Mouse (Mus musculus): Measurements from ENCODE around the gene Tgtp2.
"Not testable (repeated sequence)": the region's sequence is repeated elsewhere in the genome, so short reads cannot be mapped to it uniquely, and the experiment has no call there.

Tgtp2 gene

GRCm38 (mm10) chr11:49063713-49064469 lies at the start of gene Tgtp2:
Gene Tgtp2 (minus strand): TSS chr11:49064206.
- not testable (repeated sequence) for DNase-seq (ENCODE audit: low spot score in 2 of 2)

GRCm38 (mm10) chr11:49112624-49113219 lies 48.7 kb upstream of the Tgtp2 start:
- DNase-seq (ENCODE audit: low spot score in 2 of 2), result no peak

GRCm38 (mm10) chr11:49111000-49111399 lies 47.0 kb upstream of the Tgtp2 start:
- DNase-seq (ENCODE audit: low spot score in 2 of 2), result no peak

- DNase-seq (ENCODE audit: low spot score in 2 of 2), result no peak
These were observed 44.8 kb upstream of the Tgtp2 start for GRCm38 (mm10) chr11:49108833-49109232.

- no peak for DNase-seq (ENCODE audit: low spot score in 2 of 2)
These were observed 43.9 kb upstream of the Tgtp2 start for GRCm38 (mm10) chr11:49107650-49108537.

GRCm38 (mm10) chr11:49105752-49106151 lies 41.7 kb upstream of the Tgtp2 start:
- no peak for DNase-seq (ENCODE audit: low spot score in 2 of 2)

GRCm38 (mm10) chr11:49103047-49103693 lies 39.2 kb upstream of the Tgtp2 start:
- peak; percentile 81 to 88 for DNase-seq (ENCODE audit: low spot score in 2 of 2)

GRCm38 (mm10) chr11:49101500-49101899 lies 37.5 kb upstream of the Tgtp2 start:
- DNase-seq (ENCODE audit: low spot score in 2 of 2), result no peak

- DNase-seq (ENCODE audit: low spot score in 2 of 2), result no peak
These were observed 36.4 kb upstream of the Tgtp2 start for GRCm38 (mm10) chr11:49100409-49100808.

- DNase-seq (ENCODE audit: low spot score in 2 of 2), result no peak
These were observed 31.4 kb upstream of the Tgtp2 start for GRCm38 (mm10) chr11:49095367-49095766.

GRCm38 (mm10) chr11:49093861-49094660 lies 30.1 kb upstream of the Tgtp2 start:
- no peak for DNase-seq (ENCODE audit: low spot score in 2 of 2)

- DNase-seq (ENCODE audit: low spot score in 2 of 2), result no peak
These were observed 28.8 kb upstream of the Tgtp2 start for GRCm38 (mm10) chr11:49092786-49093185.

GRCm38 (mm10) chr11:49092053-49092586 lies 28.1 kb upstream of the Tgtp2 start:
- no peak for DNase-seq (ENCODE audit: low spot score in 2 of 2)

- no peak for DNase-seq (ENCODE audit: low spot score in 2 of 2)
These were observed 27.2 kb upstream of the Tgtp2 start for GRCm38 (mm10) chr11:49091171-49091570.

- no peak for DNase-seq (ENCODE audit: low spot score in 2 of 2)
These were observed 26.5 kb upstream of the Tgtp2 start for GRCm38 (mm10) chr11:49090551-49090950.

- DNase-seq (ENCODE audit: low spot score in 2 of 2), result no peak
These were observed 25.9 kb upstream of the Tgtp2 start for GRCm38 (mm10) chr11:49089735-49090507.

GRCm38 (mm10) chr11:49088990-49089652 lies 25.1 kb upstream of the Tgtp2 start:
- DNase-seq (ENCODE audit: low spot score in 2 of 2), result no peak

- no peak for DNase-seq (ENCODE audit: low spot score in 2 of 2)
These were observed 24.0 kb upstream of the Tgtp2 start for GRCm38 (mm10) chr11:49087830-49088616.

Measured in frontal cortex, postnatal 25 days (tissue).